Mouse (Mus musculus) intestine, postnatal 0 days (tissue): ENCODE measurements around the gene 1700001J03Rik. TPM values are rescaled to one million over a fixed set of nuclear protein-coding genes. Genes with fewer than 3 reads are reported as not detected.
A peak's percentile ranks its signal among the peaks of the same experiment; 100 is the strongest.

Source experiments
- ATAC-seq: fragments of 200-750 bp; cut with Nextera tagmentation; 2 replicates; pipeline ENCODE4 v1.8.0; 2017; ENCODE audit warnings: mild to moderate bottlenecking, moderate TSS enrichment, moderate library complexity
- H3K27ac ChIP-seq: fragments of 300-500 bp; sonication (generic); 2 replicates; pipeline ENCODE4 v1.5.1; 2014; ENCODE audit warnings: mild to moderate bottlenecking, low read depth, low read length, moderate library complexity
- H3K27me3 ChIP-seq: fragments of 300-500 bp; sonication (generic); replicated peaks from 2 replicates; pipeline ENCODE4 v1.6.1; 2014; ENCODE audit warnings: low read length, mixed read lengths; ENCODE audit not compliant: control insufficient read depth, insufficient read depth
- H3K36me3 ChIP-seq: fragments of 300-500 bp; sonication (generic); 2 replicates; pipeline ENCODE4 v1.6.1; 2014; ENCODE audit warnings: mild to moderate bottlenecking, moderate library complexity; ENCODE audit not compliant: control insufficient read depth, insufficient read depth
- H3K4me1 ChIP-seq: fragments of 300-500 bp; sonication (generic); replicated peaks from 2 replicates; pipeline ENCODE4 v1.6.1; 2014; ENCODE audit warnings: antibody characterized with exemption, low read length, mixed read lengths; ENCODE audit not compliant: control insufficient read depth, insufficient read depth
- H3K4me2 ChIP-seq: fragments of 300-500 bp; sonication (generic); replicated peaks from 2 replicates; pipeline ENCODE4 v1.6.1; 2014; ENCODE audit warnings: low read depth, mild to moderate bottlenecking, moderate library complexity
- H3K4me3 ChIP-seq: fragments of 300-500 bp; sonication (generic); 2 replicates; pipeline ENCODE4 v1.5.1; 2014; ENCODE audit warnings: low read depth, low read length
- H3K9ac ChIP-seq: fragments of 300-500 bp; sonication (generic); 2 replicates; pipeline ENCODE4 v1.6.1; 2014; ENCODE audit warnings: mild to moderate bottlenecking, low read depth, low read length
- H3K9me3 ChIP-seq: fragments of 300-500 bp; sonication (generic); 2 replicates; pipeline ENCODE4 v1.6.1; 2016; ENCODE audit warnings: mixed run types; ENCODE audit not compliant: control insufficient read depth
- CTCF ChIP-seq: sonication (generic); IDR thresholded peaks from 2 replicates; pipeline ENCODE4 v1.5.1; 2016; ENCODE audit warnings: low read depth, mild to moderate bottlenecking, control low read depth, antibody characterized with exemption, moderate library complexity
- WGBS: fragments of 180-500 bp; shearing (Covaris S2); extraction: QIAGEN DNeasy Blood & Tissue Kit; methylation state at CpG from one replicate; pipeline ENCODE4 v1.1.7; 2014; 5-methylcytosine and 5-hydroxymethylcytosine counted together
- polyA plus RNA-seq: library from polyadenylated mRNA; unstranded; fragments of >200 nt; fragmentation: Nextera tagmentation; extraction: Ambion mirVana; gene quantifications from 2 replicates; pipeline ENCODE4 v1.2.1, GENCODE M21; 2015

Gene 1700001J03Rik
- polyA plus RNA-seq, 1 experiment from 2014 or later: not detected

DNA sequence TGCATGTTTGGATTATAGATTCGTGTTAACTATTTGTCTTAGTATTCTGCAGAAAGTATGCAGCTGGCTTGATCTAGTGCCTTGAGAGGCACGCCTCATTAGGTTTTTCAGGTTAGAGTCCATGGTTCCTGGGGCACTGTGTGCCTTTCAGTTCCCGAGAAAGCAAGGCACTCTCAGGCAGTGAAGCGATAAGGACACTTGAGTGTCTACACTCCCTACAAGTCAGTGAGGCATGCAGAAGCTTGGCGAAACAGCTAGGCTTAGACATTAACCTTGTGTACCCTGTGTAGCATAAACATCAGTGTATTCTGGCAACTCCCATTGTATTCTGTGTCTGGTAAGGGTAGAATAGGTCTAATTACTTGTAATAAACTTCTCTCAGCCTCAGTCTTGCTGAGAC is 20.4 kb upstream of the 1700001J03Rik start:
- WGBS: 67% methylated on average over 5 of the region's 5 CpGs

DNA sequence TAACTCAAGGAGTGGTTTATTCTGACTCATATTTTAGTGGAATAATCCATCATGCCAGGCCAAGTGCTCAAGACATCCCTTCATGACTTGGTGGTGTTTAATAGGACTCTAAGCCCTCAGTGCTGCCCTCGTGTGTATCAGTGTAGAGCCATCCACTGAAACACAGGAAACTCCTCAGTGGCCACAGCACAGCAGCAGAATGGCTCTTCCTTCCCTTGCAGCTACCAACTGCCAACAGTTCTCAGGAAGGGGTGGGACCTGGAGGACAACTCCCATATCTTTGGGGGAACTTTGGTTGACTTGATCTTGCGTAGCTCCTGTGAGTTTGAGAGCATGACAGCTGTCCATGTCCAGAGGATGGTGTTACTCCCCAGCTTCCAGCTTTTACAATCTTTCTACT is 18.8 kb upstream of the 1700001J03Rik start:
- Histone ChIP-seq H3K4me2 (no peak overlapping the region), H3K27me3 (no peaks in the 10 kb centered on the region), H3K4me3 (no peak overlapping the region), H3K36me3 (peaks cover 61% of the 10 kb centered on the region), H3K9ac (no peak overlapping the region), H3K27ac (no peak overlapping the region), H3K4me1 (no peaks in the 10 kb centered on the region), H3K9me3 (no peaks in the 10 kb centered on the region)
- ATAC-seq: no peak
- 79% methylated on average over 2 of the region's 2 CpGs for WGBS
- no peak for TF ChIP-seq CTCF

More for the DNA sequence above, 20.4 kb upstream of the 1700001J03Rik start:
- no peaks in the 10 kb centered on the region for H3K27me3 ChIP-seq
- H3K4me3 ChIP-seq: no peak overlapping the region
- H3K27ac ChIP-seq: peak overlapping the region; percentile 46
- H3K4me2 ChIP-seq: no peak overlapping the region
- ATAC-seq: peak; percentile 66
- no peaks in the 10 kb centered on the region for H3K4me1 ChIP-seq
- H3K36me3 ChIP-seq: peaks cover 72% of the 10 kb centered on the region
- no peaks in the 10 kb centered on the region for H3K9me3 ChIP-seq
- TF ChIP-seq CTCF: no peak
- no peak overlapping the region for H3K9ac ChIP-seq

DNA sequence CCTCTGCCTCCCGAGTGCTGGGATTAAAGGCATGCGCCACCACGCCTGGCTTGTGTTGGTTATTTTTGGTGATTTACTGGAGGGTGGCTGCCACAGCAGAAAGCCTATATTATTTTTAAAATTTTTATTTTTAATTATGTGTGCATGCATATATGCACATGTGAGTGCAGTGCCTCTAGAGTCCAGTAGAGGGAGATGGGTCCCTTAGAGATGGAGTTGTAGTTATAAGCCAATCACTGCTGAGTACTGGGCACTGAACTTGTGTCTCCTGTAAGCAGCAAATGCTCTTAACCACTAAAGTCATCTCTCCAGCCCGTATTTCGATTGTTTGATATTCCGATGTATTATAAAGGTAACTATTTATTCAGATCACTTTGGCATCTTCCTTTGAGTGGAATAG is 15.5 kb upstream of the 1700001J03Rik start:
- peak; percentile 39; the same call in 1 of the 2 replicates for TF ChIP-seq CTCF
- no peaks in the 10 kb centered on the region for H3K27me3 ChIP-seq
- H3K9me3 ChIP-seq: no peaks in the 10 kb centered on the region
- no peaks in the 10 kb centered on the region for H3K4me1 ChIP-seq
- no peak for ATAC-seq
- WGBS: 98% methylated on average over 6 of the region's 6 CpGs
- H3K4me3 ChIP-seq: no peak overlapping the region
- peaks cover 29% of the 10 kb centered on the region for H3K36me3 ChIP-seq
- no peak overlapping the region for H3K4me2 ChIP-seq
- no peak overlapping the region for H3K27ac ChIP-seq
- no peak overlapping the region for H3K9ac ChIP-seq

DNA sequence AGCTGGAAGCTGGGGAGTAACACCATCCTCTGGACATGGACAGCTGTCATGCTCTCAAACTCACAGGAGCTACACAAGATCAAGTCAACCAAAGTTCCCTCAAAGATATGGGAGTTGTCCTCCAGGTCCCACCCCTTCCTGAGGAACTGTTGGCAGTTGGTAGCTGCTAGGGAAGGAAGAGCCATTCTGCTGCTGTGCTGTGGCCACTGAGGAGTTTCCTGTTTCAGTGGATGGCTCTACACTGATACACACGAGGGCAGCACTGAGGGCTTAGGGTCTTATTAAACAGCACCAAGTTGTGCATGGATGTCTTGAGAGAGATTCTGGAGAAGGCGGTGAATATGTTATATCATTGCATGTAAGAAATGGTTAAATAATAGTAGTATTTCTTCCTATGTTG is 14.4 kb upstream of the 1700001J03Rik start:
- 82% methylated on average over 2 of the region's 2 CpGs for WGBS
- peaks cover 20% of the 10 kb centered on the region for H3K36me3 ChIP-seq
- H3K27ac ChIP-seq: no peak overlapping the region
- H3K4me2 ChIP-seq: no peak overlapping the region
- no peak for ATAC-seq
- H3K9me3 ChIP-seq: no peaks in the 10 kb centered on the region
- H3K27me3 ChIP-seq: no peaks in the 10 kb centered on the region
- no peak overlapping the region for H3K9ac ChIP-seq
- peak; percentile 39; the same call in 1 of the 2 replicates for TF ChIP-seq CTCF
- no peaks in the 10 kb centered on the region for H3K4me1 ChIP-seq
- H3K4me3 ChIP-seq: no peak overlapping the region

DNA sequence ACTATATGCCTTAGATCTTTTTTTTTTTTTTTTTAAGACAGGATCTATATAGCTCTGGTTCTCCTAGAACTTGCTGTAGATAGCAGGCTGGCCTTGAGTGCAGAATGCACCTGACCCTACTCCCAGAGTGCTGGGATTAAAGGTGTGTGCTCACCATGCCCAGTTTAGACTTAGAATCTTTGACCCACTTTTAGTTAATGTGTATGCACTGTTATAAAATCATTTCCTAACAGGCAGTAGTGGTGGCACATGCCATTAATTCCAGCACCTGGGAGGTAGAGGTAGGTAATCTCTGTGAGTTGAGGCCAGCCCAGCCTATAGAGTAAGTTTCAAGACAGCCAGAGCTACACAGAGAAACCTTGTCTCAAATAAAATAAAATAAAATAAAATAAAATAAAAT is 14.0 kb upstream of the 1700001J03Rik start:
- no peak for TF ChIP-seq CTCF
- Histone ChIP-seq H3K4me1 (no peaks in the 10 kb centered on the region), H3K27me3 (no peaks in the 10 kb centered on the region), H3K4me2 (no peak overlapping the region), H3K27ac (no peak overlapping the region), H3K36me3 (peaks cover 15% of the 10 kb centered on the region; the same call in 1 of the 2 replicates), H3K9me3 (no peaks in the 10 kb centered on the region), H3K4me3 (no peak overlapping the region), H3K9ac (no peak overlapping the region)
- 0 out of 2 replicates have a peak, but pooled peaks have one; percentile 60 for ATAC-seq

DNA sequence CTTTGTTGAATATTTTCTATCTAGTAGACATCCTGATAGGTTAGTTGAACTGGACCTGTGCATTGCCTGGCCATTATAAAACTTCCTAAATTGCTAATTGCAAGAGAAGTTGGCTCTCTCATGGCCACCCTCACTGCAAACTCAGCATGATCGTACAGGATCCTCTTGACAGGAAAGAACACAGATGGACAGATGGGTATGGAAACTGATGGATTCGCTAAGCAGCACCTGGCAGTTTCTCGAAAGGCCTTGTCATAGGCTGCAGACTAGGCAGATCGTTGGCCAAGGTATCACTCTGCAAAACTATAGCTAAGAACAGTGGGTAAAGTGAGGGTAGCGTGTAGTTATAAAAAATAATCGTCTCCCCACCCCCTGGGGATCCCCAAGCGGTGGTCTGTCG is 8.3 kb upstream of the 1700001J03Rik start:
- no peak for TF ChIP-seq CTCF
- no peaks in the 10 kb centered on the region for H3K9me3 ChIP-seq
- no peaks in the 10 kb centered on the region for H3K4me1 ChIP-seq
- H3K27me3 ChIP-seq: no peaks in the 10 kb centered on the region
- no peaks in the 10 kb centered on the region for H3K36me3 ChIP-seq
- no peak for ATAC-seq
- H3K27ac ChIP-seq: no peak overlapping the region
- H3K4me2 ChIP-seq: no peak overlapping the region
- no peak overlapping the region for H3K9ac ChIP-seq
- whole genome bisulfite sequencing: 80% methylated on average over 8 of the region's 8 CpGs
- no peak overlapping the region for H3K4me3 ChIP-seq
